Mouse (Mus musculus): ENCODE measurements around the gene Proca1. TPM values are rescaled to one million over a fixed set of nuclear protein-coding genes. Genes with fewer than 3 reads are reported as not detected.
A peak's percentile ranks its signal among the peaks of the same experiment; 100 is the strongest.

The Proca1 gene
- total RNA-seq (2021) (under 1 TPM; 0.70 to 0.75 TPM), polyA plus RNA-seq (2012; rRNA removed) (0.26 and 0.80 TPM in 2 replicates)
- long read RNA-seq, partial matches to known transcripts = 0 of 2 reads
- long read RNA-seq, other reads (novel, unspliced or antisense) = 2 of 2 reads

- H3K9ac ChIP-seq (ENCODE audit: low read depth, low read length) = no peak within 1 kb of the TSS
- no peaks in the 10 kb centered on the region for H3K36me3 ChIP-seq (ENCODE audit: control insufficient read depth, insufficient read depth, low read length)
- no peak for DNase-seq
- WGBS = 64% methylated on average over 1 of the region's 1 CpGs
- peaks cover 4% of the 10 kb centered on the region; the same call in 1 of the 2 replicates for H3K4me1 ChIP-seq (ENCODE audit: control insufficient read depth, insufficient read depth, low read length)
- intact Hi-C loops (cut with DNase I) = no loop called here
- no peak for TF ChIP-seq CTCF (IDR thresholded peaks at IDR 0.05)
- TF ChIP-seq POLR2A (IDR thresholded peaks at IDR 0.05; ENCODE audit: insufficient read depth, low read depth, low read length) = no peak
- no peaks in the 10 kb centered on the region for H3K79me2 ChIP-seq (replicated peaks; ENCODE audit: control insufficient read depth, insufficient read depth, low read length)
- H3K27ac ChIP-seq = no peak within 1 kb of the TSS
- H3K27me3 ChIP-seq (ENCODE audit: control insufficient read depth, insufficient read depth, low read length) = no peaks in the 10 kb centered on the region
- H3K4me3 ChIP-seq = no peak within 1 kb of the TSS
These were observed at the start of gene Proca1 for GRCm38 (mm10) chr11:78193113-78193512. Gene Proca1 (plus strand): TSS chr11:78193392.

- intact Hi-C loops (cut with DNase I) = loop anchor here (5.0 kb wide), 1 partner anchor 46 kb away; no protein-coding TSS in a partner anchor
- Histone ChIP-seq H3K27me3 (ENCODE audit: control insufficient read depth, insufficient read depth, low read length) (no peaks in the 10 kb centered on the region), H3K9ac (ENCODE audit: low read depth, low read length) (no peak overlapping the region), H3K27ac (no peak overlapping the region), H3K4me1 (ENCODE audit: control insufficient read depth, insufficient read depth, low read length) (peaks cover 1% of the 10 kb centered on the region), H3K36me3 (ENCODE audit: control insufficient read depth, insufficient read depth, low read length) (no peaks in the 10 kb centered on the region; the same call in 1 of the 2 replicates), H3K79me2 (replicated peaks; ENCODE audit: control insufficient read depth, insufficient read depth, low read length) (peaks cover 4% of the 10 kb centered on the region), H3K4me3 (no peak overlapping the region)
- DNase-seq = no peak
- 96% methylated on average over 2 of the region's 2 CpGs for WGBS
- no peak for TF ChIP-seq EP300 (IDR thresholded peaks at IDR 0.05; ENCODE audit: insufficient read depth, low read depth, low read length)
- TF ChIP-seq CTCF (IDR thresholded peaks at IDR 0.05) = no peak
- TF ChIP-seq POLR2A (IDR thresholded peaks at IDR 0.05; ENCODE audit: insufficient read depth, low read depth, low read length) = no peak
These were observed 49.7 kb upstream of the Proca1 start for GRCm38 (mm10) chr11:78143520-78143919.

- Histone ChIP-seq H3K9ac (ENCODE audit: low read depth, low read length) (no peak overlapping the region), H3K27ac (peak overlapping the region; percentile 13), H3K27me3 (ENCODE audit: control insufficient read depth, insufficient read depth, low read length) (no peaks in the 10 kb centered on the region), H3K4me1 (ENCODE audit: control insufficient read depth, insufficient read depth, low read length) (peaks cover 1% of the 10 kb centered on the region), H3K79me2 (replicated peaks; ENCODE audit: control insufficient read depth, insufficient read depth, low read length) (peaks cover 2% of the 10 kb centered on the region), H3K4me3 (no peak overlapping the region), H3K36me3 (ENCODE audit: control insufficient read depth, insufficient read depth, low read length) (no peaks in the 10 kb centered on the region)
- TF ChIP-seq EP300 (IDR thresholded peaks at IDR 0.05; ENCODE audit: insufficient read depth, low read depth, low read length) (no peak), POLR2A (IDR thresholded peaks at IDR 0.05; ENCODE audit: insufficient read depth, low read depth, low read length) (no peak), CTCF (IDR thresholded peaks at IDR 0.05) (peak; percentile 33)
- no peak for DNase-seq
- 88% methylated on average over 5 of the region's 5 CpGs for WGBS
- intact Hi-C loops (cut with DNase I) = no loop called here
These were observed 47.0 kb upstream of the Proca1 start for GRCm38 (mm10) chr11:78146168-78146567.

- WGBS = 69% methylated on average over 6 of the region's 6 CpGs
- H3K4me1 ChIP-seq (ENCODE audit: control insufficient read depth, insufficient read depth, low read length) = peaks cover 1% of the 10 kb centered on the region
- H3K4me3 ChIP-seq = no peak overlapping the region
- intact Hi-C loops (cut with DNase I) = no loop called here
- H3K27me3 ChIP-seq (ENCODE audit: control insufficient read depth, insufficient read depth, low read length) = no peaks in the 10 kb centered on the region
- no peak overlapping the region for H3K9ac ChIP-seq (ENCODE audit: low read depth, low read length)
- H3K27ac ChIP-seq = peak overlapping the region; percentile 13
- H3K36me3 ChIP-seq (ENCODE audit: control insufficient read depth, insufficient read depth, low read length) = peaks cover 2% of the 10 kb centered on the region; the same call in 1 of the 2 replicates
- peak in 1 of 2 experiments; percentile 31 for DNase-seq
- H3K79me2 ChIP-seq (replicated peaks; ENCODE audit: control insufficient read depth, insufficient read depth, low read length) = peaks cover 2% of the 10 kb centered on the region
- TF ChIP-seq EP300 (IDR thresholded peaks at IDR 0.05; ENCODE audit: insufficient read depth, low read depth, low read length) = no peak
- TF ChIP-seq POLR2A (IDR thresholded peaks at IDR 0.05; ENCODE audit: insufficient read depth, low read depth, low read length) = no peak
- TF ChIP-seq CTCF (IDR thresholded peaks at IDR 0.05) = 0 out of 2 replicates have a peak, but pooled peaks have one; percentile 20
These were observed 46.3 kb upstream of the Proca1 start for GRCm38 (mm10) chr11:78146707-78147543.

GRCm38 (mm10) chr11:78151161-78151560, 42.0 kb upstream of the Proca1 start:
- intact Hi-C loops (cut with DNase I) = loop anchor here (5.0 kb wide), 1 partner anchor 89 kb away; no protein-coding TSS in a partner anchor
- 49% methylated on average over 1 of the region's 1 CpGs for WGBS
- Histone ChIP-seq H3K4me3 (no peak overlapping the region), H3K79me2 (replicated peaks; ENCODE audit: control insufficient read depth, insufficient read depth, low read length) (no peaks in the 10 kb centered on the region; the same call in 1 of the 2 replicates), H3K9ac (ENCODE audit: low read depth, low read length) (no peak overlapping the region), H3K27me3 (ENCODE audit: control insufficient read depth, insufficient read depth, low read length) (no peaks in the 10 kb centered on the region), H3K4me1 (ENCODE audit: control insufficient read depth, insufficient read depth, low read length) (peaks cover 5% of the 10 kb centered on the region), H3K36me3 (ENCODE audit: control insufficient read depth, insufficient read depth, low read length) (peaks cover 3% of the 10 kb centered on the region; the same call in 1 of the 2 replicates), H3K27ac (no peak overlapping the region)
- DNase-seq = no peak
- TF ChIP-seq CTCF (IDR thresholded peaks at IDR 0.05) (peak; percentile 66), EP300 (IDR thresholded peaks at IDR 0.05; ENCODE audit: insufficient read depth, low read depth, low read length) (no peak)
